Mouse (Mus musculus) neutrophil, adult 5-6 weeks (primary cell): Measurements from ENCODE around the gene Dnmt3b. TPM values are rescaled to one million over a fixed set of nuclear protein-coding genes. Genes with fewer than 3 reads are reported as not detected.

Source experiments
- ATAC-seq: fragments of 151-379, 151-347 bp; 2 replicates; pipeline ENCODE4 v1.8.0; 2017; ENCODE audit warnings: mild to moderate bottlenecking, moderate TSS enrichment; ENCODE audit not compliant: insufficient number of reproducible peaks, poor library complexity, low FRiP score, severe bottlenecking; ENCODE audit errors: extremely low read depth
- total RNA-seq: library from RNA; stranded (forward); fragments of 200-1000 nt; gene quantifications from 2 replicates; pipeline ENCODE4 v1.2.3, GENCODE M21; 2017

The Dnmt3b gene
- total RNA-seq, result 3.6 and 6.6 TPM in 2 replicates

- peak; percentile 52 for ATAC-seq
These were observed at the start of gene Dnmt3b for GRCm38 (mm10) chr2:153649298-153650013. Gene Dnmt3b (plus strand): TSS chr2:153649450.

- ATAC-seq, result no peak
These were observed 49.1 kb upstream of the Dnmt3b start for GRCm38 (mm10) chr2:153600021-153600666.

GRCm38 (mm10) chr2:153600667-153601648, 48.3 kb upstream of the Dnmt3b start:
- ATAC-seq, result no peak

- no peak for ATAC-seq
These were observed 45.5 kb upstream of the Dnmt3b start for GRCm38 (mm10) chr2:153603724-153604123.

- no peak for ATAC-seq
These were observed 42.8 kb upstream of the Dnmt3b start for GRCm38 (mm10) chr2:153606421-153606820.

- ATAC-seq, result peak; percentile 41
These were observed 41.3 kb upstream of the Dnmt3b start for GRCm38 (mm10) chr2:153607870-153608515.

GRCm38 (mm10) chr2:153609058-153609457, 40.2 kb upstream of the Dnmt3b start:
- no peak for ATAC-seq

- peak; percentile 75 for ATAC-seq
These were observed 39.7 kb upstream of the Dnmt3b start for GRCm38 (mm10) chr2:153609548-153609947.

GRCm38 (mm10) chr2:153610426-153611240, 38.6 kb upstream of the Dnmt3b start:
- ATAC-seq, result no peak

GRCm38 (mm10) chr2:153611241-153611630, 38.0 kb upstream of the Dnmt3b start:
- no peak for ATAC-seq

- ATAC-seq, result no peak
These were observed 37.5 kb upstream of the Dnmt3b start for GRCm38 (mm10) chr2:153611743-153612142.

- no peak for ATAC-seq
These were observed 36.5 kb upstream of the Dnmt3b start for GRCm38 (mm10) chr2:153612594-153613281.

GRCm38 (mm10) chr2:153616893-153617292, 32.4 kb upstream of the Dnmt3b start:
- no peak for ATAC-seq

- no peak for ATAC-seq
These were observed 30.8 kb upstream of the Dnmt3b start for GRCm38 (mm10) chr2:153618439-153618838.

GRCm38 (mm10) chr2:153618889-153619288, 30.4 kb upstream of the Dnmt3b start:
- no peak for ATAC-seq

GRCm38 (mm10) chr2:153622449-153622848, 26.8 kb upstream of the Dnmt3b start:
- no peak for ATAC-seq

GRCm38 (mm10) chr2:153630950-153631349, 18.3 kb upstream of the Dnmt3b start:
- no peak for ATAC-seq
